Mouse (Mus musculus) liver, postnatal 0 days (tissue): Measurements from ENCODE around the gene Nt5dc1. TPM values are rescaled to one million over a fixed set of nuclear protein-coding genes. Genes with fewer than 3 reads are reported as not detected.
"Not testable (repeated sequence)": the region's sequence is repeated elsewhere in the genome, so short reads cannot be mapped to it uniquely, and the experiment has no call there.

Experiments used
- ATAC-seq: fragments of 200-750 bp; cut with Nextera tagmentation; 2 replicates; pipeline ENCODE4 v1.8.0; 2017; ENCODE audit warnings: mild to moderate bottlenecking, moderate library complexity
- DNase-seq: peaks from one replicate; pipeline ENCODE4 v3.0.0-alpha.2; 2016
- H3K27ac ChIP-seq: fragments of 300-500 bp; sonication (generic); 2 replicates; pipeline ENCODE4 v1.5.1; 2014; ENCODE audit warnings: antibody characterized with exemption, moderate library complexity, mild to moderate bottlenecking, low read depth
- H3K27me3 ChIP-seq: fragments of 300-500 bp; sonication (generic); 2 replicates; pipeline ENCODE4 v1.6.1; 2014; ENCODE audit warnings: low read length, control low read depth, mixed read lengths; ENCODE audit not compliant: insufficient read depth
- H3K36me3 ChIP-seq: fragments of 300-500 bp; sonication (generic); replicated peaks from 2 replicates; pipeline ENCODE4 v1.6.1; 2014; ENCODE audit warnings: mild to moderate bottlenecking, control low read depth, low read length, moderate library complexity, mixed read lengths; ENCODE audit not compliant: insufficient read depth
- H3K4me1 ChIP-seq: fragments of 300-500 bp; sonication (generic); 2 replicates; pipeline ENCODE4 v1.6.1; 2014; ENCODE audit warnings: antibody characterized with exemption, mild to moderate bottlenecking, control low read depth; ENCODE audit not compliant: insufficient read depth
- H3K4me2 ChIP-seq: fragments of 300-500 bp; sonication (generic); 2 replicates; pipeline ENCODE4 v1.6.1; 2014; ENCODE audit warnings: low read depth, mild to moderate bottlenecking, low read length, moderate library complexity, mixed read lengths
- H3K4me3 ChIP-seq: fragments of 300-500 bp; sonication (generic); 2 replicates; pipeline ENCODE4 v1.5.1; 2014; ENCODE audit warnings: low read depth, low read length
- H3K9ac ChIP-seq: fragments of 300-500 bp; sonication (generic); replicated peaks from 2 replicates; pipeline ENCODE4 v1.6.1; 2014; ENCODE audit warnings: mild to moderate bottlenecking, moderate library complexity
- H3K9me3 ChIP-seq: fragments of 300-500 bp; sonication (generic); 2 replicates; pipeline ENCODE4 v1.6.1; 2016; ENCODE audit warnings: mild to moderate bottlenecking, control low read depth, low read length, mixed read lengths
- CTCF ChIP-seq: sonication (generic); IDR thresholded peaks from 2 replicates; pipeline ENCODE4 v1.5.1; 2016; ENCODE audit warnings: antibody characterized with exemption, low read depth
- EP300 ChIP-seq: IDR thresholded peaks from 2 replicates; pipeline ENCODE4 v1.6.1; 2016; ENCODE audit warnings: antibody characterized with exemption, low read depth, mild to moderate bottlenecking
- WGBS: fragments of 180-500 bp; shearing (Covaris S2); extraction: QIAGEN DNeasy Blood & Tissue Kit; methylation state at CpG from one replicate; pipeline ENCODE4 v1.1.7; 2014; ENCODE audit not compliant: insufficient replicate concordance; 5-methylcytosine and 5-hydroxymethylcytosine counted together
- polyA plus RNA-seq: library from polyadenylated mRNA; unstranded; fragments of >200 nt; fragmentation: Nextera tagmentation; extraction: Ambion mirVana; gene quantifications from 2 replicates; pipeline ENCODE4 v1.2.1, GENCODE M21; 2015

The Nt5dc1 gene
- 7.3 and 8.0 TPM in 2 replicates for polyA plus RNA-seq

DNA sequence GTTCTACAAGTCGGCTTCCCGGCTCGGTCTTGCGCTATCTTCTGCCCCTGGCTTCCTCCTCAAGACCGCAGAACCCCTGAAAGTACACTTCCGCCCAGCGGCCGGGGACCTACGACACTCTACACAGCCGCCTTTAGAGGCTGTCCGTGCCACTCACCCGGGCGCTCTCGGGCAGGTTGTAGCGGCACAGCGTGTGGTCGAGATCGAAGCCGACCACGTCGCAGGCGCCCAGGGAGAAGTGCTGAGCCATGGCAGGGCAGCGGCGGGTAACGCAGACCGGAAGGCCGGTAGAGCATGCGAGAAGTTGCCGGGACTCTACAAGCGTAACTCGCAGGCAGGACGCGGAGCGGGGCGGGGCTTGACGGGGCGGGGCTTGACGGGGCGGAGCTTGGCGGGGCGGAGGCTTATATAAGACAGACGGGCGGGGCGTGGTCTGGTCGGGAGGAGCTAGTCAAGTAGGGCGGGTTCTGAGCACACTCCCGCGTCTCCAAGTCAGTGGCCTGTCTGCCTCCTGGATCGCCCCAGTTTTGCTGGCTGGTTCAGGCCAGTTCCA lies at the start of gene Nt5dc1:
Gene Nt5dc1, minus strand, starts transcription at position 349 of the 553 bp plus-strand sequence.
- under 1% methylated on average over 49 of the region's 49 CpGs for whole genome bisulfite sequencing
- DNase-seq (peak; percentile 100), ATAC-seq (peak; percentile 96)
- Histone ChIP-seq H3K4me2 (peak within 1 kb of the TSS; percentile 71), H3K4me3 (peak within 1 kb of the TSS; percentile 88), H3K36me3 (no peaks in the 10 kb centered on the region), H3K27me3 (no peaks in the 10 kb centered on the region), H3K9me3 (no peaks in the 10 kb centered on the region), H3K9ac (peak within 1 kb of the TSS; percentile 95), H3K4me1 (peaks cover 10% of the 10 kb centered on the region), H3K27ac (peak within 1 kb of the TSS; percentile 96)
- TF ChIP-seq CTCF (0 out of 2 replicates have a peak, but pooled peaks have one; percentile 3), EP300 (no peak)

DNA sequence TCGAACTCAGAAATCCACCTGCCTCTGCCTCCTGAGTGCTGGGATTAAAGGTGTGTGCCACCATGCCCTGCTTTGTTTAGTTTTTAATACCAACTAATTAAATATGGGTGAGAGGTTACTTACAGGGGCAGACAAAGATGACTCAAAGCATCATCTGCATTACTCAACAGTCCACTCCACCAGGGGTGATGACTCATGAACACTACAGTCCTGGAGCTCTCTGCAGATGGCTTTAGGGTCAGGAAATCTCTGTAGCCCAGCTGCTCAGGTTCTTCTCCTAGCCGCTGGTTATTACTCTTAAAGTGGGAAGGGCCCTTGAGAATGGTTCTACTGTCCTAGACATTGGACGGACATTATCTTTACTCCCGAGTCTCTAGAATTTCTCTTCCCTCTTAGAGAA lies 46.0 kb upstream of the Nt5dc1 start:
- ATAC-seq (no peak), DNase-seq (no peak)
- Histone ChIP-seq H3K9ac (no peak overlapping the region), H3K4me1 (no peaks in the 10 kb centered on the region), H3K27me3 (no peaks in the 10 kb centered on the region), H3K27ac (no peak overlapping the region), H3K36me3 (no peaks in the 10 kb centered on the region), H3K4me3 (no peak overlapping the region), H3K4me2 (no peak overlapping the region), H3K9me3 (no peaks in the 10 kb centered on the region)
- WGBS: 68% methylated on average over 4 of the region's 4 CpGs
- TF ChIP-seq CTCF (no peak), EP300 (no peak)

DNA sequence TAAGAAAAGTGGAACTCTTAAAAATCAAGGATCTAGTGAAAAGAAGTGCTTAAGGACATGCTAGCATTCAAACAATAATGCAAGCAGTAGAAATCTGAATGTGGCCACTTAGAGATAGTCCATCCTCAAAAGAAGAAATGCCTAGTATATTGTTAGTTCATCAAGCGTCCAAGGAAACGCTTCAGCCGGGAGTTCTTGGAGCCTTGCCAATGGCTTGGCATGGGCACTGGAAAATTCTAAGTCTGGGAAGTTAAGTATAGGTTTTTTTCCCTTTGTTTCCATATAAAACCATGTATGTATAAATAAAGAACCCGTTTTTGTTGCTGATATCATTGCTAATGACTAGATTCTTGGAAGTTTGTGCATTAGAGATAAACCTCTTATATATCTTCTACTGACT lies 43.1 kb upstream of the Nt5dc1 start:
- no peaks in the 10 kb centered on the region for H3K9me3 ChIP-seq
- H3K4me2 ChIP-seq: no peak overlapping the region
- no peaks in the 10 kb centered on the region for H3K4me1 ChIP-seq
- H3K36me3 ChIP-seq: no peaks in the 10 kb centered on the region
- no peak overlapping the region for H3K27ac ChIP-seq
- no peak overlapping the region for H3K4me3 ChIP-seq
- WGBS: 72% methylated on average over 4 of the region's 4 CpGs
- no peaks in the 10 kb centered on the region for H3K27me3 ChIP-seq
- H3K9ac ChIP-seq: no peak overlapping the region
- TF ChIP-seq CTCF (no peak), EP300 (no peak)
- ATAC-seq (no peak), DNase-seq (no peak)

DNA sequence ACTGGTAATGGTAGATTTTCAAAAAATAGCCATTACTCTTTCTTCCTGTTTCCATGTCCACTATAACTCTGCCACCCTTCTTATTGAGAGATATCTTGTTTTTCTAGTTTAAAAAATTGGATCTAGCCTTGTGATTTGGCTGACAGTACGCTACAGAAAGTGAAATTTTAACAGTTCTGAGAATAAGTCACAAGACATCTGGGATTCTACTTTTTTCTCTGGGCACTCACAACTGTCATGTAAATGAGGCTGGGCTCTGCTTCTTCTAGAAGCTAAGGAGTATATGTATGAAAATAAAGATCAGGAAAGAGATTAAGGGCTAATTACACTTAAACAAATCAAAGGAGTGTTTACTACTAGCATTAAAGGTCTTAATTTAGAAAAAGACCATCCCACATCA lies 31.1 kb upstream of the Nt5dc1 start:
- WGBS: 64% methylated on average over 1 of the region's 1 CpGs
- H3K27me3 ChIP-seq: no peaks in the 10 kb centered on the region
- no peak overlapping the region for H3K9ac ChIP-seq
- ATAC-seq (no peak), DNase-seq (no peak)
- TF ChIP-seq EP300 (no peak), CTCF (no peak)
- H3K27ac ChIP-seq: no peak overlapping the region
- no peaks in the 10 kb centered on the region for H3K4me1 ChIP-seq
- H3K9me3 ChIP-seq: no peaks in the 10 kb centered on the region
- no peak overlapping the region for H3K4me3 ChIP-seq
- H3K4me2 ChIP-seq: no peak overlapping the region
- H3K36me3 ChIP-seq: no peaks in the 10 kb centered on the region

DNA sequence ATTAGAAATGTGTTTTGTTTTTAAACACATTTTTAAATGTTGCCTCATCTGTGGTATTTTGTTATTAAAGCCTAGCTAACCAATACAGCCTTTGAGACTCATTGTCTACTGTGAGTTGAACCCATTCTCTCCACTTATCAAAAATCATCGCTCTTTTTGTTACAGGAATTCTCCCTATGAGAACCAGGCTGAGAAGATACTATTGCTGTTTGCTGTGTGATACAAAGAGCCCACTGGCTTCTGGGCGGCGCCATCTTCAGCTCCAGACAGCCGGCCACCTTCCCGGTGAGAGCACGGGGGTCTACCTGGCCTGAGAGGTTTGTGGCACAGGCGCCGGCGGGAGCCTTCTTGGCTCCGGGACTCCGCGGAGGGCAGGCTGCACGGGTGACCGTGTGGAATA lies 15.8 kb upstream of the Nt5dc1 start:
- 91% methylated on average over 5 of the region's 14 CpGs for WGBS
- not testable (repeated sequence) for H3K36me3 ChIP-seq

DNA sequence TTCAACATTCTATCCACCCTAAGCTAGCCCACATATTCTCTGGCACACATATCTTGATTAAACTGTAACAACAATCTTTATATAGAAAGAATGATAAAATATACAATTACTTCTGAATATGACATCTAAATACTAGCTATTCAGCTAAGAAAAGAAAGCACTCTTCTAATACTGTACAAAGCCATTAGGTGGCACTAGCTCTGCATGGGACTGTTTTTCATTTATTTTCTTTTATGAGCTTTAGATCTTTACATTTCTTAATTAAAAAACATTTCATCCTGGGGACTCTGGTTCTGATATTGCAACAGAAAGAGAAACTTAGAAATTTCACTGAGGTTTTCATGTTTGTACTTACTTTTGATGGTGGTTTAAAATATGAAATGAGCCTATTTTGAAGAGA lies 13.4 kb upstream of the Nt5dc1 start:
- Histone ChIP-seq H3K36me3 (no peaks in the 10 kb centered on the region), H3K27me3 (no peaks in the 10 kb centered on the region), H3K9ac (no peak overlapping the region), H3K4me3 (no peak overlapping the region), H3K27ac (no peak overlapping the region), H3K4me2 (no peak overlapping the region), H3K9me3 (no peaks in the 10 kb centered on the region), H3K4me1 (no peaks in the 10 kb centered on the region)
- no peak for ATAC-seq
- no peak for TF ChIP-seq EP300
- peak; percentile 56 for TF ChIP-seq CTCF
- DNase-seq: no peak

More for the DNA sequence above, 15.8 kb upstream of the Nt5dc1 start:
- H3K4me2 ChIP-seq, H3K4me3 ChIP-seq, H3K4me1 ChIP-seq, H3K27me3 ChIP-seq, H3K9ac ChIP-seq, DNase-seq, ATAC-seq, H3K27ac ChIP-seq, H3K9me3 ChIP-seq: not testable (repeated sequence)

DNA sequence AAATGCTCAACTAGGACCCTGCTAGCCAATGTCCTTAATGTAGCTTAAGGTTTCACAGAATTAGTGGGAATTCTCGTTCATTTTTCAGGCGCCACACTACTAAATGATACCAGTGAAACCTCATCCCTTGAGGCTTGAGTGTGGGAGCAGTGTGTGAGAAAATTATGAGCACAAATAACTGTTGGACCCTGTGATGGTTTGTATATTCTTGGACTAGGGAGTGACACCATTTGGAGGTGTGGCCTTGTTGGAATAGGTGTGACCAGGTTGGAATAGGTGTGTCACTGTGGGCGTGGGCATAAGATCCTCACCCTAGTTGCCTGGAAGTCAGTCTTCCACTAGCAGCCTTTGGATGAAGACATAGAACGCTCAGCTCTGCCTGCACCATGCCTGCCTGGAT lies 442 bp upstream of the Nt5dc1 start:
- Histone ChIP-seq H3K27ac (peak overlapping the region; percentile 96; the same call in 1 of the 2 replicates), H3K4me1 (peaks cover 10% of the 10 kb centered on the region), H3K4me3 (peak overlapping the region; percentile 88), H3K4me2 (peak overlapping the region; percentile 71)
- peak; percentile 24 for ATAC-seq
- H3K36me3 ChIP-seq, DNase-seq, H3K27me3 ChIP-seq, H3K9me3 ChIP-seq, H3K9ac ChIP-seq: not testable (repeated sequence)
- WGBS: 65% methylated on average over 4 of the region's 4 CpGs
